Mouse (Mus musculus) intestine, postnatal 0 days (tissue): ENCODE measurements around the gene Abca13. TPM values are rescaled to one million over a fixed set of nuclear protein-coding genes. Genes with fewer than 3 reads are reported as not detected.
A peak's percentile ranks its signal among the peaks of the same experiment; 100 is the strongest.

Experiments used
- ATAC-seq: fragments of 200-750 bp; cut with Nextera tagmentation; 2 replicates; pipeline ENCODE4 v1.8.0; 2017; ENCODE audit warnings: mild to moderate bottlenecking, moderate TSS enrichment, moderate library complexity
- H3K27ac ChIP-seq: fragments of 300-500 bp; sonication (generic); 2 replicates; pipeline ENCODE4 v1.5.1; 2014; ENCODE audit warnings: mild to moderate bottlenecking, low read depth, low read length, moderate library complexity
- H3K27me3 ChIP-seq: fragments of 300-500 bp; sonication (generic); replicated peaks from 2 replicates; pipeline ENCODE4 v1.6.1; 2014; ENCODE audit warnings: low read length, mixed read lengths; ENCODE audit not compliant: control insufficient read depth, insufficient read depth
- H3K36me3 ChIP-seq: fragments of 300-500 bp; sonication (generic); 2 replicates; pipeline ENCODE4 v1.6.1; 2014; ENCODE audit warnings: mild to moderate bottlenecking, moderate library complexity; ENCODE audit not compliant: control insufficient read depth, insufficient read depth
- H3K4me1 ChIP-seq: fragments of 300-500 bp; sonication (generic); replicated peaks from 2 replicates; pipeline ENCODE4 v1.6.1; 2014; ENCODE audit warnings: antibody characterized with exemption, low read length, mixed read lengths; ENCODE audit not compliant: control insufficient read depth, insufficient read depth
- H3K4me2 ChIP-seq: fragments of 300-500 bp; sonication (generic); replicated peaks from 2 replicates; pipeline ENCODE4 v1.6.1; 2014; ENCODE audit warnings: low read depth, mild to moderate bottlenecking, moderate library complexity
- H3K4me3 ChIP-seq: fragments of 300-500 bp; sonication (generic); 2 replicates; pipeline ENCODE4 v1.5.1; 2014; ENCODE audit warnings: low read depth, low read length
- H3K9ac ChIP-seq: fragments of 300-500 bp; sonication (generic); 2 replicates; pipeline ENCODE4 v1.6.1; 2014; ENCODE audit warnings: mild to moderate bottlenecking, low read depth, low read length
- H3K9me3 ChIP-seq: fragments of 300-500 bp; sonication (generic); 2 replicates; pipeline ENCODE4 v1.6.1; 2016; ENCODE audit warnings: mixed run types; ENCODE audit not compliant: control insufficient read depth
- CTCF ChIP-seq: sonication (generic); IDR thresholded peaks from 2 replicates; pipeline ENCODE4 v1.5.1; 2016; ENCODE audit warnings: low read depth, mild to moderate bottlenecking, control low read depth, antibody characterized with exemption, moderate library complexity
- WGBS: fragments of 180-500 bp; shearing (Covaris S2); extraction: QIAGEN DNeasy Blood & Tissue Kit; methylation state at CpG from one replicate; pipeline ENCODE4 v1.1.7; 2014; 5-methylcytosine and 5-hydroxymethylcytosine counted together
- polyA plus RNA-seq: library from polyadenylated mRNA; unstranded; fragments of >200 nt; fragmentation: Nextera tagmentation; extraction: Ambion mirVana; gene quantifications from 2 replicates; pipeline ENCODE4 v1.2.1, GENCODE M21; 2015

The Abca13 gene
- polyA plus RNA-seq, 1 experiment from 2014 or later: 0.86 TPM

DNA sequence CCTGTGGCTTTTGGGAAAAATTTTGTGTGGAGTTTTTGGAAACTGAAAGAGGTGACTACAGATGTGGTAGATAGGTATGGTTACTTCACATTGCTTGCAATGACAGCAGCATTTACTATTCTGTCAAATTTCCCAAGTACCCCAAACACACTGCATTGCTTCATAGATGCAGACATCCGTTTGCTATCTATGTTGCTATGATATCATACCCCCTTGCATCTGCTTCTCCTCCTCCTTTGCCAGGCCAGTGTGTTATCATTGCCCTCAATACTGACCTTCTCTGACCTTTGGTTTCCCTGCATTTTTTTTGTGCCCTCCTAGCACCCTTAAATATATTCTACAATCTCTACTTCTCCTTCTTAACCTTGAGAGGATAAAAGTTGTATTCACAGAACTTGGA is 341.4 kb downstream of the Abca13 start:
- no peak for TF ChIP-seq CTCF
- 52% methylated on average over 1 of the region's 1 CpGs for WGBS
- Histone ChIP-seq H3K27me3 (no peaks in the 10 kb centered on the region), H3K36me3 (no peaks in the 10 kb centered on the region), H3K27ac (no peak overlapping the region), H3K4me2 (no peak overlapping the region), H3K4me1 (0 out of 2 replicates have a peak, but pooled peaks cover 8% of the 10 kb centered on the region), H3K9ac (no peak overlapping the region), H3K4me3 (no peak overlapping the region), H3K9me3 (no peaks in the 10 kb centered on the region)
- no peak for ATAC-seq

DNA sequence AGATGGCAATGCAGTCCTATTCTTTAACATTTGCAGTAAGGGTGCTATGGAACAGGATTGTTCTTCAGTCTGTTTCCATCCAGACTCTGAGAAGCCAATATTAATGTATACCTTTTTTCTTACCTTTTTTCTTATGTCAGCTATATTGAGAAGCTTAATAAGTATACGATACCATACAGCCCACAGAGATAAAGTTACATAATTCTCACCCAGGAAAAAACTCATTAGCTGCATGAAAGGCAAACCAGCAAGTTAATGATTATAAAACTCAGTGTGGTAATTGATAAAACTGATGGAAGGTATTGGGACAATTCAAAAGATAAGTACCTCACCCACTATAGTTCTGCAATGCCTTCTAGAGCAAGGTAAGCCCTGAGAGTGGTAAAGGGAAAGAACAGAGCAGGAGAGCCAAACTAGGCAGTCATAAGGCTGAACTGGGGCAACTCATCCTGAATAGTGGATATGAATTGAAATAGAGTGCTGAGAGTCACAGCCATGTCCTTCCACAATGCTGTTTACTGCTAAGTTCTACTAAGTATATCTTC is 342.0 kb downstream of the Abca13 start:
- 0 out of 2 replicates have a peak, but pooled peaks cover 8% of the 10 kb centered on the region for H3K4me1 ChIP-seq
- no peak overlapping the region for H3K4me3 ChIP-seq
- peak; percentile 56 for ATAC-seq
- no peaks in the 10 kb centered on the region for H3K9me3 ChIP-seq
- no peak for TF ChIP-seq CTCF
- H3K27me3 ChIP-seq: no peaks in the 10 kb centered on the region
- no peaks in the 10 kb centered on the region for H3K36me3 ChIP-seq
- 27% methylated on average over 1 of the region's 1 CpGs for WGBS
- no peak overlapping the region for H3K27ac ChIP-seq
- no peak overlapping the region for H3K4me2 ChIP-seq
- H3K9ac ChIP-seq: no peak overlapping the region

- no peaks in the 10 kb centered on the region for H3K36me3 ChIP-seq
- TF ChIP-seq CTCF: no peak
- no peak overlapping the region for H3K4me3 ChIP-seq
- WGBS: 48% methylated on average over 6 of the region's 6 CpGs
- ATAC-seq: no peak
- H3K9me3 ChIP-seq: no peaks in the 10 kb centered on the region
- H3K27ac ChIP-seq: no peak overlapping the region
- no peak overlapping the region for H3K9ac ChIP-seq
- no peaks in the 10 kb centered on the region for H3K27me3 ChIP-seq
- no peak overlapping the region for H3K4me2 ChIP-seq
- H3K4me1 ChIP-seq: 0 out of 2 replicates have a peak, but pooled peaks cover 8% of the 10 kb centered on the region
These were observed 345.1 kb downstream of the Abca13 start for GRCm38 (mm10) chr11:9536811-9537210.

- ATAC-seq: no peak
- Histone ChIP-seq H3K4me3 (no peak overlapping the region), H3K4me1 (0 out of 2 replicates have a peak, but pooled peaks cover 4% of the 10 kb centered on the region), H3K9me3 (no peaks in the 10 kb centered on the region), H3K9ac (no peak overlapping the region), H3K4me2 (no peak overlapping the region), H3K36me3 (no peaks in the 10 kb centered on the region), H3K27ac (no peak overlapping the region), H3K27me3 (no peaks in the 10 kb centered on the region)
- 79% methylated on average over 1 of the region's 1 CpGs for WGBS
- TF ChIP-seq CTCF: no peak
These were observed 346.6 kb downstream of the Abca13 start for GRCm38 (mm10) chr11:9538328-9538727.

- ATAC-seq: no peak
- no peaks in the 10 kb centered on the region for H3K9me3 ChIP-seq
- H3K27me3 ChIP-seq: no peaks in the 10 kb centered on the region
- no peak overlapping the region for H3K4me2 ChIP-seq
- no peak for TF ChIP-seq CTCF
- 74% methylated on average over 2 of the region's 2 CpGs for WGBS
- H3K4me3 ChIP-seq: no peak overlapping the region
- H3K27ac ChIP-seq: no peak overlapping the region
- no peaks in the 10 kb centered on the region for H3K4me1 ChIP-seq
- no peak overlapping the region for H3K9ac ChIP-seq
- H3K36me3 ChIP-seq: no peaks in the 10 kb centered on the region
These were observed 368.3 kb downstream of the Abca13 start for GRCm38 (mm10) chr11:9560026-9560425.

DNA sequence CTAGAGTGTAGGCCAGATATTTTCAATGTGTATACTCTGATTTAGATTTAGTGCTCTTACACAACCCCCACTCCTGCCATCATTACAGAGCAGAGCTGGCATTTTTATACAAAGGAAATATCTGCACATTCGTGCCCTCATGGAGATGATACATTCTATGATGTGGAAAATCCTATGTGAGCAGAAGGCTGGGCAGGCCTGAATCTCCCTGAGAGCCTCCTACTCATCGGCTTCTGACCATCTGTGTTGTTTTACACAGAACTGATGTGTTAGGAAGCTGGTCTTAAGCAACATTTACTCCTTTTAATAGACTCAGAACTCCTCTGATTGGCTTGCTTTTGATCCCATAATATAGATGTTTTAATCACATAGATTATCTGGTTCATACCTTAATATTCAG is 376.6 kb downstream of the Abca13 start:
- ATAC-seq: no peak
- Histone ChIP-seq H3K36me3 (no peaks in the 10 kb centered on the region), H3K9me3 (no peaks in the 10 kb centered on the region), H3K4me2 (no peak overlapping the region), H3K27me3 (no peaks in the 10 kb centered on the region), H3K4me3 (no peak overlapping the region), H3K9ac (no peak overlapping the region), H3K4me1 (no peaks in the 10 kb centered on the region), H3K27ac (no peak overlapping the region)
- 84% methylated on average over 2 of the region's 2 CpGs for WGBS
- TF ChIP-seq CTCF: no peak

- H3K9ac ChIP-seq: no peak overlapping the region
- no peaks in the 10 kb centered on the region for H3K9me3 ChIP-seq
- H3K27ac ChIP-seq: no peak overlapping the region
- ATAC-seq: no peak
- no peaks in the 10 kb centered on the region for H3K4me1 ChIP-seq
- no peak for TF ChIP-seq CTCF
- H3K4me3 ChIP-seq: no peak overlapping the region
- no peak overlapping the region for H3K4me2 ChIP-seq
- H3K27me3 ChIP-seq: no peaks in the 10 kb centered on the region
- no peaks in the 10 kb centered on the region for H3K36me3 ChIP-seq
- WGBS: 68% methylated on average over 6 of the region's 6 CpGs
These were observed 378.6 kb downstream of the Abca13 start for GRCm38 (mm10) chr11:9570319-9570718.
